Mouse (Mus musculus): ENCODE results near the gene Ifrd2.
A peak's percentile ranks its signal among the peaks of the same experiment; 100 is the strongest.
"Not testable (repeated sequence)": the region's sequence is repeated elsewhere in the genome, so short reads cannot be mapped to it uniquely, and the experiment has no call there.

Gene Ifrd2

GRCm38 (mm10) chr9:107551890-107552355, 35.5 kb upstream of the Ifrd2 start:
- no peak for DNase-seq (ENCODE audit: low spot score in 2 of 2)

GRCm38 (mm10) chr9:107552690-107553393, 34.6 kb upstream of the Ifrd2 start:
- DNase-seq (ENCODE audit: low spot score in 2 of 2), result no peak

GRCm38 (mm10) chr9:107553541-107554318, 33.7 kb upstream of the Ifrd2 start:
- DNase-seq (ENCODE audit: low spot score in 2 of 2), result peak in 1 of 2 experiments; percentile 32

- peak; percentile 92 to 93 for DNase-seq (ENCODE audit: low spot score in 2 of 2)
Observed at GRCm38 (mm10) chr9:107554319-107554825, 33.1 kb upstream of the Ifrd2 start.

GRCm38 (mm10) chr9:107555031-107555457, 32.4 kb upstream of the Ifrd2 start:
- no peak for DNase-seq (ENCODE audit: low spot score in 2 of 2)

- no peak for DNase-seq (ENCODE audit: low spot score in 2 of 2)
Observed at GRCm38 (mm10) chr9:107555701-107556100, 31.7 kb upstream of the Ifrd2 start.

GRCm38 (mm10) chr9:107556346-107556745, 31.1 kb upstream of the Ifrd2 start:
- DNase-seq (ENCODE audit: low spot score in 2 of 2), result no peak

GRCm38 (mm10) chr9:107563029-107563581, 24.3 kb upstream of the Ifrd2 start, which contains the start of gene Tusc2:
TSS of gene Tusc2 (plus strand) at chr9:107563255.
- peak; percentile 92 to 93 for DNase-seq (ENCODE audit: low spot score in 2 of 2)

GRCm38 (mm10) chr9:107565556-107565955, 21.9 kb upstream of the Ifrd2 start:
- DNase-seq (ENCODE audit: low spot score in 2 of 2), result not testable (repeated sequence)

GRCm38 (mm10) chr9:107566041-107566709, 21.3 kb upstream of the Ifrd2 start:
- peak in 1 of 2 experiments; percentile 68 for DNase-seq (ENCODE audit: low spot score in 2 of 2)

- DNase-seq (ENCODE audit: low spot score in 2 of 2), result no peak
Observed at GRCm38 (mm10) chr9:107566855-107567254, 20.6 kb upstream of the Ifrd2 start.

GRCm38 (mm10) chr9:107567702-107568319, 19.6 kb upstream of the Ifrd2 start, which contains the start of gene Hyal2:
TSS of gene Hyal2 (plus strand) at chr9:107567945.
- DNase-seq (ENCODE audit: low spot score in 2 of 2), result no peak

GRCm38 (mm10) chr9:107568331-107569261, 18.8 kb upstream of the Ifrd2 start:
- peak; percentile 69 to 73 for DNase-seq (ENCODE audit: low spot score in 2 of 2)

GRCm38 (mm10) chr9:107569270-107569669, 18.2 kb upstream of the Ifrd2 start:
- no peak for DNase-seq (ENCODE audit: low spot score in 2 of 2)

- DNase-seq (ENCODE audit: low spot score in 2 of 2), result no peak
Observed at GRCm38 (mm10) chr9:107570016-107570415, 17.4 kb upstream of the Ifrd2 start.

- DNase-seq (ENCODE audit: low spot score in 2 of 2), result no peak
Observed at GRCm38 (mm10) chr9:107570845-107571244, 16.6 kb upstream of the Ifrd2 start.

- no peak for DNase-seq (ENCODE audit: low spot score in 2 of 2)
Observed at GRCm38 (mm10) chr9:107571534-107572326, 15.7 kb upstream of the Ifrd2 start.

GRCm38 (mm10) chr9:107572327-107572662, 15.1 kb upstream of the Ifrd2 start:
- DNase-seq (ENCODE audit: low spot score in 2 of 2), result no peak

- not testable (repeated sequence) for DNase-seq (ENCODE audit: low spot score in 2 of 2)
Observed at GRCm38 (mm10) chr9:107573774-107574173, 13.7 kb upstream of the Ifrd2 start.
